Mouse (Mus musculus): Measurements from ENCODE around the gene Slc39a2.
"Not testable (repeated sequence)": the region's sequence is repeated elsewhere in the genome, so short reads cannot be mapped to it uniquely, and the experiment has no call there.

The Slc39a2 gene

DNA sequence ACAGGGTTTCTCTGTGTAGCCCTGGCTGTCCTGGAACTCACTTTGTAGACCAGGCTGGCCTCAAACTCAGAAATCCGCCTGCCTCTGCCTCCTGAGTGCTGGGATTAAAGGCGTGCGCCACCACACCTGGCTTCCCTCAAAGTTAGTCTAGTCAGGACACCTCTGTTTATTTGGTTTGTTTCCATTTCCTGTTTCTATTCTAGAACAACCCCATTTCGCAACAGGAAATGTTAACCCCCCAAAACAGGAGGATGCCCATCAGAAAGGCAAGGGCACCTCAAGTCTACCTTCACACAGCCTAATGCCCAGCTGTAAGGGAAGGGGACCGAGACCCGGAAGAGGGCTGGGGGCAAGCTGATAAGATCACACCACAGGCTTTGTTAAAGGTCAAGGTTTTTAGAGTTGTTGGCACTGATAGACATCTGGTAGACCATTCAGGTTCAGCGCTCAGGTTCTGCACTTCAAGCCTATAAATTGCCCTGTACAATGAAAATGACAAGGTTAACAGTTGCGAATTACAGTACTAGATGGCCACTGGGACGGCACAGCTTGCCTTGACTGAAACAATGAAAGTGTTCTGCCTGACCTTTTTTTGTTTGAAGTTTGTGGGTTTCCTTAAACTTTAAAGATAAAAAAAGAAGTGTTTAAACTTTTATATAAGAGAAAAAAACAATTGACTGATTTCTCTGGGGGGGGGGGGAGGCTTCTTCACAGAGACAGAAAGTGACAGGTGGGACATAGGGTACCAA lies at the start of gene Slc39a2:
Slc39a2 (plus strand) TSS at position 699 of the 749 bp plus-strand sequence.
- DNase-seq (ENCODE audit: low spot score) = no peak

DNA sequence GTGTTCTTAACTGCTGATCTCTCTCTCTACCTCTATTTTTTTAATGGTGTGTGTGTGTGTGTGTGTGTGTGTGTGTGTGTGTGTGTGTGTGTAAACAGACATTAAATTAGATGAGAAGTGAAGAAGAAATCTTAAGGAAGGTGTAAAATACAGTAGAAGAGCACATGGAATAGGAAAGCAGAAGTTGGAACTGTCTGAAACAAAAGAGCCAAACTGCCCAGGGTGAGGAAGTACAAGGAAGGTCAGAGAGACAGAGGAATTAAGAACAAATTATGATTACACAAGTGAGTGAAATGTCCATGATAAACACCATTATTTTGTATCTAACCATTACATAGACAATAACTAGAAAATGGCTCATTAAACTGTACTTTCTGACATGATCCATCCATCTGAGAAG lies 48.8 kb upstream of the Slc39a2 start:
- DNase-seq (ENCODE audit: low spot score) = no peak

DNA sequence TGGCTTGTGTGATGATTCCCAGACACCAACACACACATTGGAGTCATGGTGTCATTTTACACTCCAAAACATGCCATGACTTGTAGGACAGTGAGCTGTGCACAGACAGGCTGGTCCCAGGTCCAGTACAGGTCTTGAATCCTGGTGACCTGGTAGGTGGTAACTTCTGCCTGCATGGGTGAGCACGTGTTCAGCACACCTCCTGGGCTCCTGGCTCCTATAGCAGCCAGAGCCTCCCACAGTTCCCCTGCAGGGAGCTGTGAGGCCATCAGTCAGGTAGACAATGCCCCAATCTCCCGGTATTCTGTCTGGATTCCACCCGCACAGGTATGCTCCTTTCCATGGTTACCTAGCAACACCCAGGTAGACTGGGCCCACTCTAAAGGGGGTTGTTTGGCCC lies 46.1 kb upstream of the Slc39a2 start:
- DNase-seq (ENCODE audit: low spot score) = no peak

DNA sequence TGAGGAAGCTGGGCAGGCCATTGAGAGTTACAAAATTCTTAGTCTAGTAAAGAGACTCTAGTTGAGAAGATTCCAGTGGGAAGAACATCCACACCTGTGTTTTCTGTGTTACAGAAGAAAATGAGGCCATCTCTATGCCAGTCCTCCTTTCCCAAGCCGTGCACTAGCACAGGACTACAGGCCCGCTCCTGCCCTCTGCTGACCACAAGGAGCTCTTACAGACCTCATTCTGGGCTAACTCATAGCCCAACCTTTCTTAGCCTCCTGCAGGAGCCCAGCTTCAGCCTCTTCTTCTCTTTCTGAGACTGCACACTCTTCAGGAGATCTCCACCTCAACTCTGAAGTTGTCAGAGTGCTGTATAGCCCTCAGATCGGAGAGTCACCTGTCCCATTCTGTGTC lies 41.7 kb upstream of the Slc39a2 start:
- peak; percentile 47 for DNase-seq (ENCODE audit: low spot score)

DNA sequence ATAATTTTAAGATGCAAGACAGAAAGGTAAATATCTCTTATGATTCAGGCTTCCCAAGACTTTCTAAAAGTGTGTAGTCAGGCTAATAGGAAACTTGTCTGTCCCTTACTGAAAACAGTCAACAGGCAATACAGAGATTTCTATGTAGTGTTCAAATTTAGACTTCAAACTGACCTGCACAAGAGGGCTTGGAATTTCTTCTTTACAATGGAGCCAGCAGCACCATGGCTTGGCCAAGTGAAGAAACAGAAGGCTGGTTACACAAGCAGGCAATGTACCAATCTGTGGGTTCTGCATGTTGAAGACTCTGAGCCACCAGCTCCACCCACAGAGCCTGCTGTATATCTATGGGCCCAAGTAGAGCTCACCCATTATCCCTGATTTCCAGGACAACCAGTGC lies 39.3 kb upstream of the Slc39a2 start, which contains the start of gene Ear6:
Ear6 (plus strand) TSS at position 301 of the 400 bp plus-strand sequence.
- no peak for DNase-seq (ENCODE audit: low spot score)

DNA sequence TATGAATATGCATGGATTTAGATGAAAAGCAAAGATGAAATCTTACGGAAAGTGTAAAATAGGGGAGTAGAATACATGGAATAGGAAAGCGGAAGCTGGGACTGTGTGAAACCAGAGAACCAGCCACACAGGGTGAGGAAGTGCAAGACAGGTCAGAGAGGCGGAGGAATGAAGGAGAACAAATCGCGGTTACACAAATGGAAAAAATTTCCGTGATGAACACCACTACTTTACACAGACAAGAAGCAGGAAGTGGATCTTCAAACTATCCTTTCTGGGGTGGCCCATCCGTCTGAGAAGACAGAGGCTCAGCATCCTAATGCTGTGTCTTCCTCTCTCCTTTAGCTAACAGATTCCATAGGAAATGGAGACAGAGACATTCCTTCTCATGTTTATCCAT lies 37.4 kb upstream of the Slc39a2 start:
- DNase-seq (ENCODE audit: low spot score) = not testable (repeated sequence)

DNA sequence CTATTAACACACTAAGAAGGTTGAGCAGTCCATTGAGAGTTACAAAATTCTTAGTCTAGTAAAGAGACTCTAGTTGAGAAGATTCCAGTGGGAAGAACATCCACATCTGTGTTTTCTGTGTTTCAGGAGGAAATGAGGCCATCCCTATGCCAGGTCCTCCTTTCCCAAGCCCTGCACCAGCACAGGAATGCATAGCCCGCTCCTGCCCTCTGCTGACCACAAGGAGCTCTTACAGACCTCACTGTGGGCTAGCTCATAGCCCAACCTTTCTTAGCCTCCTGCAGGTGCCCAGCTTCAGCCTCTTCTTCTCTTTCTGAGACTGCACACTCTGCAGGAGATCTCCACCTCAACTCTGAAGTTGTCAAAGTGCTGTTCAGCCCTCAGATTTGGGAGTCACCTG lies 29.1 kb upstream of the Slc39a2 start:
- peak; percentile 45 for DNase-seq (ENCODE audit: low spot score)

DNA sequence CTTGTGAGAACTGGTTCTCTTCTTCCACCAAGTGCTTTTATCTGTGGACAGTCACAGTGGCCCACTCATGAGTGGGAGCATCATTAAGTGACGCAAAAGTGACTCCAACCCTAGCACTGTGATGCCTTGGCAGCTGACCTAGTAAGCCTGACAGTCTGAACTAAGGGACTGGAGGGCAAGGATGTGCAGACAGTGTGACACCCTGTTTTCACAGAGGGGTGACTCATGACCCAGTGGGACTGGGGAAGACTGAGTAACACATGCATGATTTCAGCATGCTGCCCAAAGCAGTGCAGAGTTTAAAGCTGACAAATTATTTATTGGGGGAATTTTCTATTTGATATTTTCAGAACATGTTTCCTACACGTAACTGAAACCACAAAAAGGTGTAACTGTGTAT lies 21.9 kb upstream of the Slc39a2 start:
- DNase-seq (ENCODE audit: low spot score) = no peak

DNA sequence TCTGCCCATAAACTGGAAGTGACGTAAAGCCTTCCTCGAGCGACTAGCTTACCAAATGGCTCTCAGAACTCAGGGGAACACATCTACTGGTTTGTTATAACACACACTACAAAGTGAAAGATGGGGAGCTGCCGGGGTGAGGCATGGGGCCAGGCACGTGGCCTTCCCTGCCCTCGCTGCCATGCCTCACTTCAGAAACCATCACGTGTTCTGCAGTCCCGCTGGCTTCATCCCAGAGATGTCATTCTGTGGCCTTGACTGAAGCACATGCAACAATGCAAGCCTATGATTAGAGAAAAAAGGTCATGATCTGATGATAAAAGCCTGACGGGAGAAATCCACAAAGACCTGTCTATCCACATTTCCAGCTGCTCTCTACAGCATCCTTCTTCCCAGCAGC lies 20.9 kb upstream of the Slc39a2 start:
- no peak for DNase-seq (ENCODE audit: low spot score)

DNA sequence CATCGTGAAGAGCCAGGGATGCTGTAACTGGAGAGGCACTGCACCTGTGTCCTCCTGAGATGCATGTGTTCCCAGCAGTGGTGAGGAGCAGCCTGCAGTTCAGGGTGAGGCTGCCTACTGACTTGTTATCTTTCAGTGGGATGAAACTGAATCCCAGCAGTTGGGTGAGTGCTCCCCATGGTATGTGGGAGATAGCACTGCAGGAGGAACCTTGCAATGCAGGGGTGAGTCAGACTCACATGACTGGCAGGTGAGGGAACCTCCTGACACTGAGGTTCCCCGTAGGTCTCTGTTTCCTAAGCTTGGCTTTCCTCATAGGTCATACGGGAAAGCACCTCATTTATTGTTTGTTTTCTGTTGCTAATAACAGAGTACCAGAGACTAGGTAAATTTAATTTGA lies 15.2 kb upstream of the Slc39a2 start:
- no peak for DNase-seq (ENCODE audit: low spot score)

DNA sequence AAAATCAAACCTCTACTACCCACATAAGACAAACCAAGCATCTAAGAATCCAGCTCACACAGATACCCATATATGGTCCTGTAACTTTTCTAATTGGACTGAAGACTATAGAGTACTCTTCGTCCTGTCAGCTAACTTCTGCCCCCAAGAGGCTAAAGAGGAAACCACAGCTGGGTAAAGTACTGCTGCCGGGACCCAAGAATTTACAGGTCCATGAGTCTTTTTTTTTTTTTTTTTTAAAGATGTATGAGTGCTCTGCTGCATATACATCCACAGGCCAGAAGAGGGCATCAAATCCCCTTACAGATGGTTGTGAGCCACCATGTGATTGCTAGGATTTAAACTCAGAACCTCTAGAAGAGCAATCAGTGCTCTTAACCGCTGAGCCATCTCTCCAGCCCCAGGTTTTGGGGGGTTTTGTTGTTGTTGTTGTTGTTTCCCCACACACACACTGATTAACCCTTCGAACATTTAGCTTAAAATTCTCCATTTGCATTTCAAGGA lies 9.1 kb upstream of the Slc39a2 start:
- DNase-seq (ENCODE audit: low spot score) = peak; percentile 90

DNA sequence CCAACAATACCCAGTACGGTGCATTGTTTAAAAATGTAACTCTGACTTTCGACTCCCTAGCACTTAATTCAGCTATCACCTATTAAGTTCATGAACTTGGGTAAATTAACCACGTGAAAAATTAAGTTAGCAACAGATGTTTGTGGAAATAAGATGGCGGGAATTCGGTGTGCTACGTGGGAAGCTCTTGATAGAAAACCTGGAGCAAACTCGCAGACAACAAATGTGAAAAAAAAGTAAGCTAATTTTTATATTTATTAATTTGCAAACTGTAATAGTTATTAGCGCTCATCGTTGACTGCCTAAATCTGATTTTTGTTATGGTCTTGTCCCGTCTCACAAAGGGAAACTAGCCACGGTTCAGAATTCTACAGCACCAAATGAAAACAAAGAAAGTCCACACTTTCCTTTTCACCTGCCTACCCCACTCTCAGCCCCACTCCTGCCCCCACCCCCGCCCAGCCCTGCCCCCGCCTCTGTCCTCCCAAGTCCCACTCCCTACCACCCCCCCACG lies 8.6 kb upstream of the Slc39a2 start:
- DNase-seq (ENCODE audit: low spot score) = peak; percentile 70

DNA sequence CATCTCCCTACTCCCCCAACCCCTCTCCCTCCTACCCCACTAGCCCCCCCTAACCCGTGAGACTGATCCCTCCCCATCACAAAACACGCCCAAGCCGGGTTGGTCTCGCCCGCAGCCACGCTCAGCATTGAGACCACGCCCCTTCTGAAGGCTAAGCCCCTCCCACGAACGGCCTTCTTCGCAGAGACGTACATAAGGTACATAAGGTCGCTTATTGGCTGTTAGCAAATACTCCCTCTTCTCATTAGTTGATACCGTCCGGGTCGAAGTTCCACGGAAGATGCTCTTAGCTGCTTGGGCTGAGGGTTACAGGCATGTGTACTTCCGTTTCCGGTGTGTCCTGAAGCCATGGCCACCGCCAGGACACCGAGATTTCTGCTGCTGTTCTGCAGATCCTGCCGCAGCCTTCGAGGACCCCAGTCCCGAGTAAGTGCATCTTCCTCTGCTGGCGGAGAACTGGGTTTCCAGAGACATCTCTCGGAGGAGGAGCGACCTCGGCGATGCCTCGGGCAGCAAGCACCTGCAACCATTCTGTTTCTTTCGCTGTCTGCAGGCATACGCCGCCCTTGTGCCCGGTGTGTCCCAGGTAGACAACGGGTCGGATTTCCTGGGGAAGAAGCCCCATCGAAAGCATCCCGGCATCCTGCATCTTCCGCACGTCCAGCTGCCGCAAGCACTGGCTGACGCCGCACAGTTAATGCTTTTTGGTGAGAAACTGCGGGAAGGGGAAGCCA lies 7.9 kb upstream of the Slc39a2 start, which contains the start of gene Mettl17:
Mettl17 (plus strand) TSS at position 245 of the 734 bp plus-strand sequence.
- peak; percentile 98 for DNase-seq (ENCODE audit: low spot score)

DNA sequence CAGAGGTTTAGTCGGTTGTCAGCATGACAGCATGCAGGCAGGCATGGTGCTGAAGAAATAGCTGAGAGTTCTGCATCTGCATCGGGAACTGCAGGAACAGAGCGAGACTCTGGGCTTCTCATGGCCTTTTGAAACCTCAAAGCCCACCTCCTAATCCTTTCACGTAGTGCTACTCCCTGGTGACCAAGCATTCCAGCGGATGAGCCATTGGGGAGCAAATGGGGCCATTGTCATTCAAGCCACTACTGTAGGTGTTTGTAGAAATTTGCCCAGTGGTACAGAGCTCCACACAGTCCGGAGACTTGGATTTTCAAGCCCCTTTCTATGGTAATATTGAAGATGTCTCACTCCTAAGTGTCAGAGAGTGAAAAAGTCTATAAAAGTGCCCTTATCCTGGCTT lies 6.6 kb upstream of the Slc39a2 start:
- DNase-seq (ENCODE audit: low spot score) = no peak

DNA sequence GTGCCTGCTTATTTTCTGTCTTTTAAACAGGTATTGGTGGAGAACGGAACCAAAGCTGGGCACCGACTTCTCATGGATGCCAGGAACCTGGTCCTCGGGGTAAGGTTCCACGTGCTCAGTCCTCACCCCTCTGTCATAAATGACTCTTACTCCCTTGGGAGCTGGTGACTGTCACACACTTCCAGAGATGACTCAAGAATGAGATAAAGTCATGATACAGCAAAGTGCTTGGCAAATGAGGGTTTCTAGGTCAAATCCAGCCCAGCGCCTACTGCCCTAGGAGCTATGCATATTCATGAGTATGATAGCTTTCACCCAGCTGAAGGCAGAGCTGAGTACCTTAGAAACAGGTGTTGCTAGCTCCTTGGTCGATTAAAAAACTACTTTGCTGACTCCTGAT lies 2.9 kb upstream of the Slc39a2 start:
- DNase-seq (ENCODE audit: low spot score) = no peak

DNA sequence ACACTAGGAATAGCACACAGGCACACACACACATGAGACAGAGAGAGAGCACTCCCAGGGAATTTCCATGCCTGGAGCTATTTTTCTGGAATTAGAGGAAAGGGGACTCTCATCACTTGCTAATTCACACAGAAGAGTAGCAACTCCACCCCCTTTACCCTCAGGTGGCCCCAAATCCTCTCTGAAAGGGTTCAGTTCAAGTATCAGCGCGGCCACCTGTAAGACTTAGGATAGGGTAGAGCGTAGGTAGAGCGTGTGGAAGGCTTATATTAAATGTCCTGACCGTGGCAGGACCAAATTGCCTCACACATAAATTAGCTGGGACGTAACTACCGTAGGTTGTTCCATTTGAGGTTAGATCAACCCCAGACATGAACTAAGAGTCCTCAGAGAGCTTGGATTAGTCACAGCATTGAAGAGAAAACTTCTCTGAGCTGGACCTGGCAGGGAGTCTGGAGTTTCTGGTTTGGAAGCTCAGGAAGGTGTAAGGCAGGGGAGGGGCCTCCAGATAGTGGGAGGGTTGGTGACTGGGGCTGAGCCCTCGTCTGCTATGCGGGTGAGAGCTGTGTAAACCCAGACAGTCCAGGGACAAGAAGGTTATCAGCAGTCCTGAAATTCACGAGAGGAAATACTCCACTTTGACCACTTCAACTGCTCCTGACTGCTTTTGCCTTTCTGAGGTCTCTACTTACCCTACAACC lies 555 bp downstream of the Slc39a2 start:
- no peak for DNase-seq (ENCODE audit: low spot score)

DNA sequence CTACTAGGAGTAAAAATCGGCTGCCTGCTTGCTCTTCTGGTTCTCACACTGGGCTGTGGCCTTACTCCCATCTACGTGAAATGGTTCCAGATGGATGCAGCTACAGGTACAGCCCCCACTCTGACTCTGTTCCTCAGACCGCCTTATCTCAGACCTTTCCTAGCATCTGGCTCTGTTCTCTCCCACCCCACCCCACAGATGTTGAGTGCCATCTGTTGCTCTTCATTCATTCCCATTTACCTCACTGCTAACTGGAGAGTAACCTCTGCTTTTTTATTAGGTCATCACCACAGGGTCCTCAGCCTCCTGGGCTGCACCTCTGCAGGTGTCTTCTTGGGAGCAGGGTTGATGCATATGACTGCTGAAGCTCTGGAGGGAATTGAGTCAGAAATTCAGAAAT lies 1.1 kb downstream of the Slc39a2 start:
- no peak for DNase-seq (ENCODE audit: low spot score)

DNA sequence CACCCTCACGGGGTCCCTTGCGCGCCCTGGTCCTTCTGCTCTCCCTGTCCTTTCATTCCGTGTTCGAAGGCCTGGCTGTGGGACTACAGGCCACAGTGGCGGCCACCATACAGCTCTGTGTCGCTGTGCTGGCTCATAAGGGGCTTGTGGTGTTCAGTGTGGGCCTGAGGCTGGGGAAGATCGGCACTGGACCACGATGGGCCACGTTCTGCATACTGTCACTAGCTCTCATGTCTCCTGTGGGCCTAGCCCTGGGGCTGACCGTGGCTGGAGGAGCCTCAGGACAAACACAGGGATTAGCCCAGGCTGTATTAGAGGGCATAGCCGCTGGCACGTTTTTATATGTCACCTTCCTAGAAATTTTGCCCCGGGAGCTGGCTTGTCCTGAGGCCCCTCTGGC lies 2.4 kb downstream of the Slc39a2 start:
- no peak for DNase-seq (ENCODE audit: low spot score)

DNA sequence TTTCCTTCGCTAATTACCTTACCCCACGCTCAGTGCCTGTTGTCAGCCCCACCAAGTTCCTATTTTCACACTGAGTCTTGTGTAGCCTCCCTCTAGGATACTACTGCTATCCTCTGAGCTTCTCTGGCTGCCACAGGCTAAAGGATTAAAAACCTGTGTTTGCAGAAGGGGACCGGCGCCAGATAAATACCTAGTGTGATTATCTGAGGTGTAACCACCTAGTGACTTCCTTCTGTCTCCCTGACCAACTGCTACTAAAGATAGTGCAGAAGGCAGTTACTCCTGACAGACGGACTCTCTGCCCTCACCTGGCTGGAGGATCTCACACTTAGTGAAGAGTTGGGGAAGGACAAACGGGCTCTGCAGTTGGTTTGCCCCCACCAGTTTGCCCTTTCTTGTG lies 3.3 kb downstream of the Slc39a2 start:
- DNase-seq (ENCODE audit: low spot score) = no peak

DNA sequence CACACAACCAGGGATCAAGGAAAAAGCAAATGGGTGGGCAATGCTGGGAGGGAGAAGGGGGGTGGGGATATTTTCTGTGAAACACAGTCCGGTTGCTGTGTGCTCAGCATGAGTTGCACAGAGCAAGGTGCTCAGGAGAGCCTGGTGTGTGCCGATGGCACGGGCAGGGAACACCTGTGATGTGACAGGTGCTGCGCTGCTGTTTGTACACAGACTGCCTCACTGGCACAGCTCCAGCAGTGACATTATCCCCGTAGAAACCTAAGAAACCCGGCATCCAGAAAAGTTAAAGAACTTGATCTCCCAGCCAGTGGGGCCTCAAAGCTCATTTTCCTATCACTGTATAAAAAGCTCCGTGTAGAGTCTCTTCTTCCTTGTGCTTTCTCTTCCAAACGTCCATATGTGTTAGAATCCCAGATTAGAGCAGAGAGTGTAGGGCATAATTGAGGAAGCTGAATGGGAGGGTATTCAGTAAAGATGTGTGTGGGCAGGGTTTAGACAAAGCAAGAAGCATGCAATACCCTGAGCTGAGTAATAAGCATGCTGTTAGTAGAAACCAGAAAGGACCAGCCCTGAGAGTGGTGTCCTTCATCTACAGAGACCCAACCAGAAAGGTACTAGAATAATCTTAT lies 4.0 kb downstream of the Slc39a2 start:
- DNase-seq (ENCODE audit: low spot score) = no peak

DNA sequence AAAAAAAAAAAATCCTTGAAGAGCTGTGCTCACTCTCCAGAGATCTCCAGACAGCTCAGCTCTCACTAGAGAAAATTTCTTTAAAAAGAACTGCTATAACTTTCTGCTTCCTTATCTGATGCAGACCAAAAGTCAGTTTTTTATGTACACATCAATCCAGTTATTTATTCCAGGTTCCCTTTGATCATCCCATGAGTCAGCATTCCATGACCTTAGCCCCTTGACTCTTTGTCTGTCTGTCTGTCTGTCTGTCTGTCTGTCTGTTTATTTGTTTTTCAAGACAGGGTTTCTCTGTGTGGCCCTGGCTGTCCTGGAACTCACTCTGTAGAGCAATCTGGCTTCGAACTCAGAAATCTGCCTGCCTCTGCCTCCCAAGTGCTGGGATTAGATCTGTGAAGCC lies 6.7 kb downstream of the Slc39a2 start:
- DNase-seq (ENCODE audit: low spot score) = no peak
